Mouse (Mus musculus) midbrain, embryonic 16.5 days (tissue): Measurements from ENCODE around the gene Itga7. TPM values are rescaled to one million over a fixed set of nuclear protein-coding genes. Genes with fewer than 3 reads are reported as not detected.

ENCODE experiments used
- ATAC-seq: fragments of 200-750 bp; cut with Nextera tagmentation; 2 replicates; pipeline ENCODE4 v1.8.0; 2017; ENCODE audit warnings: moderate TSS enrichment
- H3K27ac ChIP-seq: fragments of 300-500 bp; sonication (generic); 2 replicates; pipeline ENCODE4 v1.5.1; 2014; ENCODE audit warnings: mild to moderate bottlenecking, low read length, mixed read lengths
- H3K27me3 ChIP-seq: fragments of 300-500 bp; sonication (generic); 2 replicates; pipeline ENCODE4 v1.6.1; 2014; ENCODE audit warnings: low read depth, low read length, mixed read lengths; ENCODE audit not compliant: control insufficient read depth, insufficient read depth
- H3K36me3 ChIP-seq: fragments of 300-500 bp; sonication (generic); 2 replicates; pipeline ENCODE4 v1.6.1; 2014; ENCODE audit warnings: mild to moderate bottlenecking, low read length, moderate library complexity, mixed read lengths; ENCODE audit not compliant: control insufficient read depth, insufficient read depth
- H3K4me1 ChIP-seq: fragments of 300-500 bp; sonication (generic); 2 replicates; pipeline ENCODE4 v1.6.1; 2014; ENCODE audit warnings: mild to moderate bottlenecking, low read length, mixed read lengths; ENCODE audit not compliant: control insufficient read depth, insufficient read depth
- H3K4me2 ChIP-seq: fragments of 300-500 bp; sonication (generic); 2 replicates; pipeline ENCODE4 v1.6.1; 2014; ENCODE audit warnings: mild to moderate bottlenecking, low read length, mixed read lengths
- H3K4me3 ChIP-seq: fragments of 300-500 bp; sonication (generic); 2 replicates; pipeline ENCODE4 v1.5.1; 2014; ENCODE audit warnings: low read depth, mild to moderate bottlenecking, low read length, moderate library complexity, mixed read lengths
- H3K9ac ChIP-seq: fragments of 300-500 bp; sonication (generic); 2 replicates; pipeline ENCODE4 v1.6.1; 2014; ENCODE audit warnings: low read depth, low read length, mixed read lengths
- H3K9me3 ChIP-seq: fragments of 300-500 bp; sonication (generic); replicated peaks from 2 replicates; pipeline ENCODE4 v1.6.1; 2014; ENCODE audit warnings: mild to moderate bottlenecking, low read length, mixed read lengths; ENCODE audit not compliant: control insufficient read depth, poor library complexity, severe bottlenecking
- WGBS: fragments of 180-500 bp; shearing (Covaris S2); extraction: QIAGEN DNeasy Blood & Tissue Kit; methylation state at CpG from one replicate; pipeline ENCODE4 v1.1.7; 2014; 5-methylcytosine and 5-hydroxymethylcytosine counted together
- polyA plus RNA-seq: library from polyadenylated mRNA; unstranded; fragments of >200 nt; fragmentation: Nextera tagmentation; extraction: Ambion mirVana; gene quantifications from 2 replicates; pipeline ENCODE4 v1.2.1, GENCODE M21; 2015

Itga7 gene
- polyA plus RNA-seq, 1 experiment from 2014 or later = 9.2 TPM

DNA sequence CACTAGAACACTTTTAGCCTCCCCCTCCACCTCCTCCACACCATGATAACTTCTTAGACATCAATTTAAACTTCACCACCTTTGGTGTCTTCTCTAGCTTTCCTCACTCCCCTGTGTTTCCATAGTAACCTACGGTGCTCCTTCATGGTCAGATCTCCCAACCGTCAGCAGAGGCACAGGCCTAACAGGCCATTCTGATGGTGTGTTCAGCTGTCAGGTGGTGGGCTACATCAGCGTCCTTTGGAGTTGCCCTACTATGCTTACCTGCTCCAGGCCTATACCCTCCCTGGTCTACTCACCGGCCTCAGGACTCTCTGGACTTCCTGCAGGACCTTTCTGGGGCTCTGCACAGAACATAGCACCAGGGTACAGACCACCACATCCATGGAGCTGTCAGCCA is 26.5 kb downstream of the Itga7 start:
- H3K9ac ChIP-seq = no peak overlapping the region
- H3K9me3 ChIP-seq = no peaks in the 10 kb centered on the region
- H3K4me3 ChIP-seq = no peak overlapping the region
- 79% methylated on average over 4 of the region's 4 CpGs for WGBS
- no peaks in the 10 kb centered on the region for H3K36me3 ChIP-seq
- no peak overlapping the region for H3K27ac ChIP-seq
- no peak for ATAC-seq
- H3K4me2 ChIP-seq = no peak overlapping the region
- H3K4me1 ChIP-seq = no peaks in the 10 kb centered on the region
- no peaks in the 10 kb centered on the region for H3K27me3 ChIP-seq

DNA sequence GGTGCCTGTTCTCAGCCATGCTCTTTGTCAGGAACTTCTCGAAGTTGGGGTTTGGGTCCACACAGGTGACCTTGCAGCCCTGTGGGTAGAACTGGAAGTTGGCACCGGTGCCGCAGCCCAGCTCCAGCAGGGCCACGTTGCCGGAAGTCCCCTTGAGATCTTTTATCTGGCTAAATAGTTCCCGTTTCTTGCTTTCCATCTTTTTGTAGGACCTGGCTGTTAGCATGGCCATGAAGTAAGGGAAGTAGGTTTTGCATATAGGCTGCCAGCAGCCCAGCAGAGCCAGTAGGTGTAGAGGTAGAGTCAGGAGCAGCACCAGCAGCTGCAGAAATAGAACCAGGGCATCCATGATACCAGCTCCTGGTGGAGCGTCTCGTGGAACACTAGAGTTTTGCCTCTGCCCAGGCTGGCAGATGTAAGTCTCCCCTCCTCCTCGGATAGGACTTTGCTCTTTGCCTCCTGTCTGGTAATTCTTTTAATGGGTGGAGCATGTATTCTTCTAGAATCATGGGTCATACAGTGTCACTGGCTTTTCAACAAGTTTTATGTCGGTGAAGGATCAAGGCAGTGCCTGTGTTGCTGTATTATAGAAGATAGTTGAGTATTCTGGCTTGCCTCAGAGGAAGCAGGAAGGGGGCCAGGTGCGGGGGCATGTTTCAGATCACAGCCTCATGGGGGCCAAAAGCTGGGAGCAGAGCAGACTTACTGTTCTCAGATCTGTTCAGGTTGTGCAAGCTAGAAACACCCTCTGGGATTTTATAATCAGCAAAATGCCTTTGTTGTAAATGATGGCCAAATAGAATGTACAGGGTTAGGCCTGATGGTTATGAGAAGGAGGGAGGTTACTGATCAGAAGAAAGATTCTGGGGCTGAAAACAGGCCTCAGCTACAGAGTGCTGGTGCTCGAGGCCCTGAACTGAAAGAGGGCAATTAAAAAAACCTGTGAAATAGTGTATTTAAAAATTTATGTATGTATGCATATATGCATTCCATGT is 27.3 kb downstream of the Itga7 start, which contains the start of gene Mettl7b:
Gene Mettl7b, minus strand, starts transcription at position 399 of the 995 bp plus-strand sequence.
- Histone ChIP-seq H3K4me2 (no peak within 1 kb of the TSS), H3K9ac (no peak within 1 kb of the TSS), H3K4me3 (no peak within 1 kb of the TSS), H3K27me3 (no peaks in the 10 kb centered on the region), H3K27ac (no peak within 1 kb of the TSS), H3K36me3 (no peaks in the 10 kb centered on the region), H3K9me3 (no peaks in the 10 kb centered on the region), H3K4me1 (no peaks in the 10 kb centered on the region)
- 84% methylated on average over 12 of the region's 12 CpGs for WGBS
- ATAC-seq = no peak

DNA sequence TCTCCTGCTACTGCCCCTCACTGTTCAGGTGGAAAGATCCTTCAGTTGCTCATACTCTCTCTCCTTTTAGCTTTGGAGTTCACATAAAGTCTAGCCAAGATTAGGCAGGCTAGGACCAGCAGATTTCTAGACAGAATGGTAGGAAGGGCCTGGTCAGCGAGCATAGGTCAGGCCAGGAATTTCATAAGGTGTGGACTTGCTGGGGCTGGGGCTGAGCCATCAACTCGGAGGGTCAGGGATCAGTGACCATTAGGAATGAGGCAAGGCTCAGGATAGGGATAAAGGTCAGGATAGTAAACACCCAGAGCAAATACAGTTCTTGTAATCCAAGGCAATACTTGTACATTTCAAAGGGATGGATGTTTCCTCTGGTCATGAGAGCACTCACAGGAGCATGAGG is 31.3 kb downstream of the Itga7 start:
- Histone ChIP-seq H3K9ac (no peak overlapping the region), H3K4me1 (no peaks in the 10 kb centered on the region), H3K36me3 (no peaks in the 10 kb centered on the region), H3K4me2 (no peak overlapping the region), H3K27me3 (no peaks in the 10 kb centered on the region), H3K27ac (no peak overlapping the region), H3K9me3 (no peaks in the 10 kb centered on the region), H3K4me3 (no peak overlapping the region)
- 63% methylated on average over 2 of the region's 2 CpGs for WGBS
- ATAC-seq = no peak

DNA sequence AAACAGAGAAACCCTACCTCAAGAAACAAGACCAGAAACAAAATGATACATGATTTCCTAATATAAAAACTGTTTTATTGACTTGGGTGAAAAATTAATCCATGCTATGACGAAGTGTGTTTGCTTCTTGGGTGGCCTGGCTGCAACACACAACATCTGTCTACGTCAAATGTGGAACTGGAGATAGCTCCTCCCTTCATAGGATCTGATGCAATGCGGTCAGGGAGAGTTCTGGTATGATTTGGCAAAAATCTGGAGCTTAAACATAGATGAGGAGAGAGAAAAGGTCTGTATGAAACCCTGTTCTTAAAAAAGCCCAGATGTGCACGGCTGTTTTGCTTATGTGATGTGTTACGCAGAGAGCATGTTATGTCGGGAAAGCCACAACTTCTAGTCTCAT is 32.3 kb downstream of the Itga7 start:
- no peaks in the 10 kb centered on the region for H3K27me3 ChIP-seq
- H3K9me3 ChIP-seq = no peaks in the 10 kb centered on the region
- no peak overlapping the region for H3K4me3 ChIP-seq
- H3K4me2 ChIP-seq = no peak overlapping the region
- H3K27ac ChIP-seq = no peak overlapping the region
- H3K36me3 ChIP-seq = no peaks in the 10 kb centered on the region
- no peaks in the 10 kb centered on the region for H3K4me1 ChIP-seq
- ATAC-seq = no peak
- H3K9ac ChIP-seq = no peak overlapping the region
- WGBS = 87% methylated on average over 6 of the region's 6 CpGs

DNA sequence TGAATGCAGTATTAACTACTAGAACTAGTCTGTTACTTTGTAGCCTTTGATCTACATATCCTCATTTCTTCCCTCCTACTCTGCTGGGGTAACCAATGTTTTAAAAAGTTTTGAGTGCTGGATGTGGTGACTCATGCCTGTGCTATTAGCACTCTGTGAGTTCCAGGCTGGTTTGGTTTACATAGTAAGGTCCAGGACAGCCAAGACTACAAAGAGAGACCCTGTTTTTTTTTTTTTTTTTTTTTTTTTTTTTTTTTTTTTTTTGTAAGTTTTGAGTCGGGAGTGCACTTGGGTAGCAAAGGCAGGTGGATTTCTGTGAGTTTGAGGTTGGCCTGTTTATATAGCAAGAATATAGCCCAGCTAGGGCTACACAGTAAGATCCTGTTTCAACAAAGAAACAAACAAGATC is 34.7 kb downstream of the Itga7 start:
- Histone ChIP-seq H3K4me1 (no peaks in the 10 kb centered on the region), H3K4me3 (no peak overlapping the region), H3K4me2 (no peak overlapping the region), H3K36me3 (no peaks in the 10 kb centered on the region), H3K9me3 (no peaks in the 10 kb centered on the region), H3K27me3 (no peaks in the 10 kb centered on the region), H3K27ac (no peak overlapping the region), H3K9ac (no peak overlapping the region)
- ATAC-seq = no peak
- WGBS = 63% methylated on average over 1 of the region's 1 CpGs

DNA sequence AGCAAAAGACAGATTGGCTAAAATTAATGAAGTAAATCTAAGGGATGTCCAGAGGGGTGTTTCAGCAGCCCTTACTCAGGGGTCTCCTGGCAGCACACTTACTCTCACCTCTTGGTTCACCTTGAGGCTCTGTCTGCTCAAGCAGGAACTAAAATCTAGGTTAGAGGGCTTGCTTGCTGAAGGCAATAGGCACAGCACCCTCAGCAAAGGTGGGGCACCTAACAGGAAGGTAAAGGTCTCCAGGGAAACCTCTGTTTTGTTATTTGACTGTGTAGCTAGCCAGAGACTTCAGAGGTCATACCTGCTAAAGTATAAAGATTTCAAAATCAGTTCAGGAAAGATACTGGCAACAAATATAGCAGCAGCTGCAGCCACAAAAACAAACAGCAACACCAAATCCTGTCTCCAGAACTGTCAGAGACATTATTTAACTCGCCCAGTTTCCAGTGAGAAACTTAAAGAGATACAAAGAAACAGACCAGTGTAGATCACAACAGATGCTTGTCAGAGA is 37.2 kb downstream of the Itga7 start:
- Histone ChIP-seq H3K4me3 (no peak overlapping the region), H3K27ac (no peak overlapping the region), H3K9ac (no peak overlapping the region), H3K4me2 (no peak overlapping the region), H3K36me3 (no peaks in the 10 kb centered on the region), H3K27me3 (no peaks in the 10 kb centered on the region), H3K4me1 (no peaks in the 10 kb centered on the region), H3K9me3 (no peaks in the 10 kb centered on the region)
- no peak for ATAC-seq
- WGBS = 50% methylated on average over 1 of the region's 1 CpGs

DNA sequence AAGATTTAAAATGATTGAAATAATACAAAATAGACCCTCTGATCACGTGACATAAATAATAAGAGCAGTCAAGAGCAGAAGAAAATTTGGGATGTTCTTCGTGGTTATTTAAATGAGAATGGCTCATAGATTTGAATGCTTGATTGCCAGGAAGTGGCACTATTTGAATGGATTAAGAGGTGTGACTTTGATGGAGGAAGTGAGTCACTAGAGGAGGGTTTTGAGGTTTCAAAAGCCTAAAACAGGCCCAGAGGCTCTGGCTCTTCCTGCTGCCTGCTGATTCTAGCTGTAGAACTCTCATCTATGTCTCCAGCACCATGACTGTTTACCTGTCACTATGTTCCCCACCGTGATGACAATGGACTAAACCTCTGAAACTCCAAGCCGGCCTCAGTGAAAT is 39.2 kb downstream of the Itga7 start:
- no peaks in the 10 kb centered on the region for H3K9me3 ChIP-seq
- no peak overlapping the region for H3K9ac ChIP-seq
- H3K27me3 ChIP-seq = no peaks in the 10 kb centered on the region; the same call in 1 of the 2 replicates
- no peaks in the 10 kb centered on the region for H3K4me1 ChIP-seq
- WGBS = 75% methylated on average over 4 of the region's 4 CpGs
- no peak for ATAC-seq
- H3K4me2 ChIP-seq = no peak overlapping the region
- no peak overlapping the region for H3K27ac ChIP-seq
- H3K36me3 ChIP-seq = no peaks in the 10 kb centered on the region
- no peak overlapping the region for H3K4me3 ChIP-seq

DNA sequence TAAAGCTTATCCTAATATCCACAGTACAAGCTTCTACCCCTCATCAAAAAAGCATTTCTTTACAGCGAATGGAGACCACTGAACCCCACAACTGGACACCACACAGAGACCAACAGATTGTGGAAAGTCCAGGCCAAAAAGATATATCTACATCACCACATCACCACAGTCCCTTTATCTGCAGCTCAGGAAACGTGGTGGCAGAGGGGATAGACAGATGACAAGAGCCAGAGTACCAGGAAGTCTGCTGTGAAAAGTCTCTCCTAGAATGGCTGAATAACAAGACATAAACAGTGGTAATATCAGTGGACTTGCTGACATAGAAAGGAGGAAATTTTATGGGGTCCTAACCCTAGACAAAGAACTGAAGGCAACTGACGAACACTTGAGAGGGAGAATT is 42.8 kb downstream of the Itga7 start:
- no peaks in the 10 kb centered on the region for H3K4me1 ChIP-seq
- 60% methylated on average over 3 of the region's 3 CpGs for WGBS
- ATAC-seq = no peak

DNA sequence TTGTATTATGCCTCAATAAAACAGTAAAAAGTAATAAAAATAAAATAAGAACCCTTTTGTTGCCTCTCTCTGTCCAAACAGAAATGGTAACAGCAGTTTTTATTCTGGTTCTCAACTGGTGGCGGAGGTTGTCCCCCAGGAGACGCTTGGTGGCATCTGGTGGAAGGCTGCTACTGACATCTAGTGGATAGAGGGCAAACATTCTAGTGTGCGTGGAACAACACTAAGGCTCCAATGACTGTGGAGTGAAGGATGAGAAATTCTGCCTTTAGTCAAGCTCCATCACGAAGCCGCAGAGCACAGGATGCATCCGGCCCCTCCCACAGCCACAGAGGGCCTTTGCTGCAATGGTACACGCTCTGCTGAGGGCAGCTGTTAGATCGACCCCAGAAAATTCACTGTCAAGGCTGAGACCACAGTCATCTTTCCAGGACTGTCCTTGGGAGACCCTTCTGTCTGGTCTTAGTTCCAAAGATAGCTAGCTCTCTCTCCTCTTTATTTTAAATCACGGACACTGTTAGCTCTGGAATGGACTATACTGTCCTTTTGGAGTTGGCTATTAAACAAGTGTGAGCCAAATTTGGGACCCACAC is 44.0 kb downstream of the Itga7 start:
- Histone ChIP-seq H3K9ac (peak overlapping the region; percentile 36; the same call in 1 of the 2 replicates), H3K36me3 (no peaks in the 10 kb centered on the region), H3K4me3 (no peak overlapping the region), H3K9me3 (no peaks in the 10 kb centered on the region), H3K27ac (no peak overlapping the region), H3K27me3 (no peaks in the 10 kb centered on the region; the same call in 1 of the 2 replicates), H3K4me1 (no peaks in the 10 kb centered on the region), H3K4me2 (no peak overlapping the region)
- ATAC-seq = peak; percentile 90
- 27% methylated on average over 9 of the region's 9 CpGs for WGBS

More for the DNA sequence above, 42.8 kb downstream of the Itga7 start:
- Histone ChIP-seq H3K4me2 (no peak overlapping the region), H3K27ac (no peak overlapping the region), H3K27me3 (no peaks in the 10 kb centered on the region; the same call in 1 of the 2 replicates), H3K9ac (no peak overlapping the region), H3K36me3 (no peaks in the 10 kb centered on the region), H3K9me3 (no peaks in the 10 kb centered on the region), H3K4me3 (no peak overlapping the region)
